Mouse (Mus musculus): ENCODE data around the gene Rac2. TPM values are rescaled to one million over a fixed set of nuclear protein-coding genes. Genes with fewer than 3 reads are reported as not detected.

Gene Rac2
- total RNA-seq, 2 experiments from 2014 or later, result 0.98 to 3.9 TPM

DNA sequence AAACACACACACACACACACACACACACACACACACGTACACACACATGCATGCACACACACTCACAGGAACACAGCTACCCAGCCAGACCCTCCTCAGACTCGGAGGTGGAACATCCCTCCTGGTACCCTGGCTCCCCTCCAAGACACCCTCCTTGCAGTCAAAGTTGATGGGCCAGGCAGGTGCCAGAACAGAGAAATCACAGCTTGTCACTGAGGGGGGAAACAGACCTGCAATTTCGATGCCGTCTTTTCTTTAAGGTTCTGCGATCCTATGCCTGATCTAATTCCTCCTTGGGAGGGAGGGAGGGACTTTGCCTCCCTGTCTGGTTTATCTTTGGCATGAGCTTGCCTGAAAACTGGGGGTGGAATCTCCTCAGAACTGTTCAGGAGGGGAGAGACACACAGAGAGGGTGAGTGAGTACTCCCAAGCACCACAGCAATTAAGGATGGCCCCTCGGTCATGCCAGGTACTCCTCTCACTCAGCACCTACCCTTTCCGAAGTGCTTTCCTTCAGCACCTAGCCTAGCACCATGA is 29.7 kb downstream of the Rac2 start:
- no peak for TF ChIP-seq CTCF (IDR thresholded peaks at IDR 0.05)
- peak overlapping the region; percentile 45 for H3K4me3 ChIP-seq
- peak overlapping the region; percentile 92 for H3K27ac ChIP-seq
- no peak for DNase-seq (ENCODE audit: extremely low spot score in 1 of 2, low spot score in 2 of 2)
- intact Hi-C loops (cut with DNase I), result loop anchor here (5.0 to 10.0 kb wide), 2 partner anchors 169 to 568 kb away; partner anchors contain the start of gene Eif3d

DNA sequence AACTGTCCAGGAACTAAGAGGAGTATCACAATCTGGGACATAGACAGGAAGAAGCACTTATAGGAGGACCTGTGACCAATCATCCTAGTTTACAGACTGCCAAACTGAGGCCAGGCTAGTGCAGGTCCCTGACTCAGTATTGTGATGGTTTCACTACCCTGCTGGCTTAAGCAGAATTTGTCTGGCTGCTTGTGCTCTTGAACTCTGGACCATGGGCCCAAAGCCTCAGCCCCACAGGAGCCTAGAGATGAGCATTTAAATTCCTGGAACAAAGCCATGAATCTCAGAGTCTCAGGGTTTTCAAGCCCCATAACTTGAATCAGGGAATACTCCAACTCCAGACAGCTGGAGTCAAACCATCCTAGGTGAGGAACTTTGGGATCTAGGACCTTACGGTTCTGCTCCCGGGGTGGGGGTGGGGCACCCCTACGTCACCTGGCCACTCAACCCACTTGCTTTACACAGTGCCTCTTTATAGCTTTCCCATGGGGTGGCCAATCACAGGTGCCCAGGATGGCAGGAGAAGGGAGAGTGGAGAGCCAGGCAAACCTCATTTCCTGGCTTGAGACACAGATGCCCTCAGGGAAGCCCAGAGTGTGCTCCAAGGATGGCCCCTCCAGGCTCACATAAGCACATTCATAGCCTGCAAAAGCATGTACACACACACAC is 30.4 kb downstream of the Rac2 start:
- intact Hi-C loops (cut with DNase I), result loop anchor here (5.0 to 10.0 kb wide), 2 partner anchors 170 to 567 kb away; partner anchors contain the start of gene Eif3d
- no peak for DNase-seq (ENCODE audit: extremely low spot score in 1 of 2, low spot score in 2 of 2)
- peak overlapping the region; percentile 45 for H3K4me3 ChIP-seq
- peak overlapping the region; percentile 92 for H3K27ac ChIP-seq
- TF ChIP-seq CTCF (IDR thresholded peaks at IDR 0.05), result no peak

DNA sequence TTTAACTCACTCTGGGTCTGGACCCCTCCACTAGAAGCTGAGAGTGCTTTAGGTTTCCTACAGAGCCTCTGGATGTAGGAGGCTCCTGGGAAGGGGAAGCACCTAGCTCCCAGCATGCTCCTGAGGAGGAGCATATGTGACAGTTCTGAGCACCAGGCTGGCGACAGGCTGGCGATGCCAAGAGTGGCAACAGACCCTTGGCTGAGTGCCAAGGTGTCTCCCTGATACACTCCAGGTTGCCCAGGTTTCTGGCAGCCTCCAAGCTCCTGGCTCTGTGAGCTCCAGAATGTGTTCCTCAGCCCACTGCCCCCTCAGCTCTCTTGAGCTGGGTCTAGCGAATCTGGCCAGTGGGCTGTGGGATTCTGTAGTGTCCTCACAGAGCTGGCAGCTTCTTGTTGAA is 31.0 kb downstream of the Rac2 start:
- no peak for DNase-seq (ENCODE audit: extremely low spot score in 1 of 2, low spot score in 2 of 2)
- intact Hi-C loops (cut with DNase I), result loop anchor here (5.0 to 10.0 kb wide), 2 partner anchors 171 to 567 kb away; partner anchors contain the start of gene Eif3d
- Histone ChIP-seq H3K4me3 (peak overlapping the region; percentile 45), H3K27ac (peak overlapping the region; percentile 92)
- no peak for TF ChIP-seq CTCF (IDR thresholded peaks at IDR 0.05)

DNA sequence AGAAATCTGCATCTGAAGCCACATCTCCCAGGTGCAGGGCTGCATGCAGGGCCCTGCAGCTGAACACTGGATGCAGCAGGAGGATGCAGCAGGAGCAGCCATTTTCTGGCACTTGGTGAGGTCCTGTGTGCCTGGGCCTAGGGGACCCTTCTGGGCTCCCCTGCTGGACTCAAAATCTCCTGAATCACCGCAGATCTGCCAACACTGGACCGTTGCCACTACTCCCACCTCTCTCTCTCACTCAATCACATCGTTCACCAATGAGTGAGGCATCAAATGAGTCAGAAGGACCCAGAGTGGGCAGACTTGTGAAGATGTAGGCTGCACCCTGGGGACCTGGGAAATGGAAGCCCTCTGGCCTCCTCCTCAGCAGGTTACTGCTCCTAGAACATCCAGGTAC is 31.5 kb downstream of the Rac2 start:
- Histone ChIP-seq H3K27ac (peak overlapping the region; percentile 92), H3K4me3 (peak overlapping the region; percentile 45)
- intact Hi-C loops (cut with DNase I), result loop anchor here (5.0 to 10.0 kb wide), 2 partner anchors 171 to 566 kb away; partner anchors contain the start of gene Eif3d
- no peak for TF ChIP-seq CTCF (IDR thresholded peaks at IDR 0.05)
- no peak for DNase-seq (ENCODE audit: extremely low spot score in 1 of 2, low spot score in 2 of 2)

DNA sequence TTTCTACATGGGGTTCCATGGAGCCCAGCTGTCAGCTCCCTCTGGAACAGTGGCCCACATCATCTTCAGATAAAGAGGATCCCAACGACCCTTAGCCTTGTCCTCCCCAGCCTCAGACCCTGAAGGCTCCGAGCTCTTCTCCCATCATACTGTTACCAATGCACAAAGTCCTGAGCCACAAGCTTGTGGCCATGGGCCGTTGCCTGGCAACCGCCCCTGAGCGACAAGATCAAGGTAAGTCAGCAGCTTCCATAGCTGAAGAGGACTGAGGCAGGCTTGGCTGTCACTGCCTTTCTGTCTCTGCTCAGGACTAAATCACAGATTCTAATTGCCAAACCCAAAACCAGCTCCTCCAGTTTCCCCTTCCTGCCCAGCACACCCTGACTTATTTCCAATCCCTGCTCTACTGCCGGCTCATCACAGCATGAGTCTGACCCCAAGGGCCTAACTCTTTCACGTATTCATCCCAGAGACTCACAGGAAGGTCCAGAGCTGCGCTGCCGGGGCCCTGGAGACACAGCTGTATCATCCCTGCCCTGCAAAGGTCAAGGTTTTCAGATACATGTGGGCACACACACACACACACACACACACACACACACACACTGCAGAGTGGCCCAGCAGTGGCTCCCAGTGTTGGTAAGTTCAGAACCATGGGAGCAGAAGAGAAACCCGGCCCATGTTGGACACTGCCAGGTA is 36.7 kb downstream of the Rac2 start:
- intact Hi-C loops (cut with DNase I), result no loop called here
- no peak for TF ChIP-seq CTCF (IDR thresholded peaks at IDR 0.05)
- no peak for DNase-seq (ENCODE audit: extremely low spot score in 1 of 2, low spot score in 2 of 2)
- Histone ChIP-seq H3K27ac (no peak overlapping the region), H3K4me3 (no peak overlapping the region)

DNA sequence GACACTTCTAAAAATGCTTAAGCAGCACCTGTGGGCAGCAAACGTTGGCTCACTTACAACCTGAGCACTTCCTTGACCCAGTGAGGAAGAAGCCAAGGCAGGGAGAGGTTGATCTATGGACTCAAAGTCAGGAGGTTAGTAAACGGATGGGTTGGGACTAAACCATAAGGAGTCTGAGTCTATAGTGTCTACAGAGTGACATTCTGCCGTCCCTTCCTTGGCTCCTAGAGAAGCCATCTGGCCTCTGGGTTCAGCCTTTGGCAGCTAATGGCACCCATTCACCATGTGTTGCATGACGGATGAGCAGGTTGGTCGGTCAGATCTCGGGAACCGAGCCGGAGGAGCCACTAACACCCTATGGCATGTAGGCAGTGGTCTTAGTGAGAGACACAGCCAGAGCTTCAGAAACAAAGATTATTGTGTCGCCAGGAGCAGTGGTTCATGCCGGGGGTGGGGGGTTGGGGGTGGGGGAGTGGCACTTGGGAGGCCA is 39.2 kb downstream of the Rac2 start:
- no peak overlapping the region for H3K4me3 ChIP-seq
- DNase-seq (ENCODE audit: extremely low spot score in 1 of 2, low spot score in 2 of 2), result no peak
- no peak overlapping the region for H3K27ac ChIP-seq
- no peak for TF ChIP-seq CTCF (IDR thresholded peaks at IDR 0.05)
- intact Hi-C loops (cut with DNase I), result no loop called here

DNA sequence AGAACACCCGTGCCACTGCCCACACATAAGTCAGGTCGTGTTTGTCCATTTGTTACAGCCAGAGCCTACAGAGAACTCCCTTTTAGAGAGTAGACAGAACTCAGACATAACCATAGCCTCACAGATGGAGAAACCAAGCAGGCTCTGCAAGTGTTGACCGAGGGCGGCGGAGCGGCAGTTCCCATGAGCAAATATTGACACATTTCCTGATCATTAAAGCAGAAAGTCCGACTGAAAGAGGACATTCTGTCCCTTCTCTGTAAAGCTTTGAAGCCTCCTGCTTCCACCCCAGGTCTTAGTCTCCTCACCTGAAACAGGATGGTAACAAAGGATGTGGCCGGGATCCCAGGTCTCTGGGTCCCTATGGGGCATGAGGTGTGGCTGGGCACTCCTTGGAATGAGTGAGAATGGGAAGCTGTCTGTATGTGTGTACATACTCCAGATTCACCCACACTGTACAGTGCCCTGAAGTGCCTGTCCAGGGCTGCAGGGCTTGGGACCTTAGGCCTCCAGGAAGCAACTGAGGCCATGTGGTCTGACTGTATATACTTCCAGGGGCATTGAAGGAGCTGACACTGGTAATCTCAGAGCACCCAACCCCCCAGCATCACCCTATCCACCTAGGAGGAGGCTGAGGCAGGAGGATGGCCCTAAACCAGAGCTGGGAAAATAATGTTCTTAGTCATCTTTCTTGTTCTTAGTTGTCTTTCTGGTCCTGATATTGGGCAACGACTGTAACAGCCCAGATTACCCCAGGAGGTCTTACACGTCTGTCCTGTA is 39.8 kb downstream of the Rac2 start:
- no peak overlapping the region for H3K27ac ChIP-seq
- intact Hi-C loops (cut with DNase I), result loop anchor here (1.0 kb wide), 2 partner anchors 18 to 84 kb away; no protein-coding TSS in a partner anchor

DNA sequence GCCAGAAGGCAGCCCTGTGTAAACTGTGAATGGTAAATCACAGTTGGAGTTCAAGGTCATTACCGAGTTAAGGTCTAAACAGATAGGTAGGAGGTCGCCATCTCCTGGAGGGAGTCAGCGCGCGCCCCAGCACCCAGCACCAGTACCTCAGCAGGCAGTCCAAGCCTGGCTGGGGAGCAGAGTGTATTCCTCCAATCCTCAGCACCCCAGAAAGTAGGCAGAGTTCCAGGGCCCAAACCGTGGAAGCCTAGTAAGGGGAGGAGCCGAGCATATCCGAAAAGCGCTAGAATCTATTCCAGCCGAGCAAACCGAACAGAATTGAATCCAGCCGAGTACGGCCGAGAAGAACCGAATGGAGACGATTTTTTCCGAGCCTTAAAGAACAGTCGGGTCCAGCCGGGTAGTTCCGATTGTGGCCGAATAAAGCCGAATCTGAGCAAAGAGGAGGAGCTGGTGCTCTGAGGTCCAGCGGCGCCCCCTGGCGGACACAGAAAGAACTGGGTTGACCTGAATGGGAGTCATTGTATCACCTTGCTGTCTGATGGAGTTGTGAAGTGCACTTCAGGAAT is 40.6 kb downstream of the Rac2 start:
- intact Hi-C loops (cut with DNase I), result loop anchor here (1.0 kb wide), 2 partner anchors 18 to 84 kb away; no protein-coding TSS in a partner anchor
- TF ChIP-seq CTCF (IDR thresholded peaks at IDR 0.05), result peak; percentile 84
- peak; percentile 99 to 100 for DNase-seq (ENCODE audit: extremely low spot score in 1 of 2, low spot score in 2 of 2)
- H3K27ac ChIP-seq, result peak overlapping the region; percentile 79
- peak overlapping the region; percentile 34 for H3K4me3 ChIP-seq

More for the DNA sequence above, 39.8 kb downstream of the Rac2 start:
- DNase-seq (ENCODE audit: extremely low spot score in 1 of 2, low spot score in 2 of 2), result no peak
- H3K4me3 ChIP-seq, result no peak overlapping the region
- no peak for TF ChIP-seq CTCF (IDR thresholded peaks at IDR 0.05)

DNA sequence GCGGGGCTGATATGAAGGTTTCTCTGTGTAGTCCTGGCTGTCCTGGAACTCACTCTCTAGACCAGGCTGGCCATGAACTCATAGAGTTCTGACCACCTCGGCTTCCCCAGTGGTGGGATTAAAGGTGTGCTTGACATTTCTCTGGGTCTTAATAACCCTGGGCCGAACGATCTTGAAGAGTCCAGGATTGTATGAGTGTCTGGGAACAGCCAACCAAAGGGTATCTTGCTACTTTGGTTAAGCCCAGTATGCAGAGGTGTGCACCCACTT is 41.2 kb downstream of the Rac2 start:
- no peak for DNase-seq (ENCODE audit: extremely low spot score in 1 of 2, low spot score in 2 of 2)
- Histone ChIP-seq H3K4me3 (no peak overlapping the region), H3K27ac (peak overlapping the region; percentile 79)
- TF ChIP-seq CTCF (IDR thresholded peaks at IDR 0.05), result no peak
- intact Hi-C loops (cut with DNase I), result no loop called here

DNA sequence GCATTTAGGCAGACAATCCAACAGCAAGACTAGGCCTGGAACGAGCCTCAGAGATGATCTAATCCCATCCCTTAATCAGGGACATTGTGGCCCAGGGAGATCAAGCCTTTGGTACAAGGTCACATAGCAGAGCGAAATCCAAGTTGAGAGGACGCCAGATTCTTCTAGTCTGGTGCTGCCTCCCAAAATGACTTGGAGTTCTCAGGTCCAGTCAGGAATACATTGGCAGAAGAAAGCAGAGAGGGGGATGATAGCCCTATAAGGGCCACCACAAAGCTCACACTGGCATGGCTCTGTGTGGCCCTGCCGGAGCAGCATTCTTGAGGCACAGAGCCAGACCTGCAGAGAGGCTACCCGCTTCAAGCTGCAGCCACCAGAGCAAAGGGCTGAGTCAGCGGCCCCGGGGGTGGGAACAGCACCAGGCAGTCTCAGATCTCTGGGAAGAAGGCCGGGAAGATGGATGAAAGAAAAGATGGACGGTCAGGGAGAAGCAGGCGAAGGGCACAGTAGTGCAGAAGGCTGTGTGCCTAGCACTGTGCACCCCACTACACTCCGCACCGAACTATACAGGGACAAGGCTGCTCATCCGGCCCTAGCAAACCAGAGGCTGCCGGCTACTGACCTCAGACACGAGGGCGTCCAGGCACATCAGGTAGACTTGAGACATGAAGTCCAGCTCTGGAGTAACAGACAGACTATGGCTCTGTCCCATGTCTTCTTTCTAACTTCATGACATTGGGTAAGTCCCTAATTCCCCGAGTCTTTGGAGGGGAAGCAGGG is 41.7 kb downstream of the Rac2 start, which contains the start of gene C1qtnf6:
Gene C1qtnf6 (minus strand): TSS at position 746 of the 780 bp plus-strand sequence.
- TF ChIP-seq CTCF (IDR thresholded peaks at IDR 0.05), result no peak
- no peak for DNase-seq (ENCODE audit: extremely low spot score in 1 of 2, low spot score in 2 of 2)
- peak within 1 kb of the TSS; percentile 34 for H3K4me3 ChIP-seq
- peak within 1 kb of the TSS; percentile 79 for H3K27ac ChIP-seq
- intact Hi-C loops (cut with DNase I), result no loop called here

All from left cerebral cortex, adult 2 months (tissue).